Mouse (Mus musculus) Muller cell, postnatal 12 days (primary cell): Measurements from ENCODE around the gene Itprip.

Experiments used
- DNase-seq: peaks from one replicate; pipeline ENCODE4 v3.0.0-alpha.2; 2015; ENCODE audit errors: inconsistent ontology term

Gene Itprip

DNA sequence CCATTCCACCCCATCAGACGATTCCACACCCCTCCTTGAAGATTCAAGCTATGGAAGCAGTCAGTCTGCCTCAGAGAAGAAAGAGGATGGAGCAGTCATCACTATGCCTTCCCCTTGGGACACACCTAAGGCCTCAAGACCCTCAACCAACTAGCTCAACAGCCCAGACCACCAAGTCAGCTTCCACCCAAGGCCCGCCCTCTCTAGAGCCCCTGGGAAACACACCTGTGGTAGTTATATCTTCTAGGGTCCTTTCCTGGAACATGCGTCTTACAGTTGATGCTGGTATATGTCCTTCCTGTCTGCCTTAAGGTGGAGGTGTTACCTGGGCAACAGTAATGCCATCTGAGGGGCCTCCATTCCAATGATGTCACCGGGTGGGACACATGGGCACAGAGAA, 4.9 kb downstream of the Itprip start:
- DNase-seq: no peak

- no peak for DNase-seq
These were observed 5.8 kb downstream of the Itprip start for GRCm38 (mm10) chr19:47913344-47913743.

GRCm38 (mm10) chr19:47910751-47911150, 8.3 kb downstream of the Itprip start:
- no peak for DNase-seq

DNA sequence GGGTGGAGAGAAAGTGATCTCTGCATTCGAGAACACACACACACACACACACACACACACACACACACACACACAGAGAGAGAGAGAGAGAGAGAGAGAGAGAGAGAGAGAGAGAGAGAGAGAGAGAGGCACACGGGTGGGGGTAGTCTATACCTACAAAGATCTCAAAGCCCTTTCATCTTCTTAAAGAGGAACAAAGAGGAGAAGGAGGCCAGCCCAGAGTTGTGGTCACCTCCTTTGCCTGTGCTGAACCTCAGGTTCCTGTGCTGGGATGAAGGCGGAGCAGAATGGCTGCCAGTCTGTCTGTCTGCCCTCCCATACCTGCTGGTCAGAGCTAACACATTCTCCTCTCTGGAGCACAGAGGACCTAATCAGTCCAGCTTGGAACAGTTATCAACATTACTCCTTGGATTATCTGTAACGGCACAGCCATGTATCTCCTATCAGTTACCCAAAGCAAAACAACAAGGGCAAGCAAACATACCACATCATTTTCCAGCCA, 8.9 kb downstream of the Itprip start:
- no peak for DNase-seq

DNA sequence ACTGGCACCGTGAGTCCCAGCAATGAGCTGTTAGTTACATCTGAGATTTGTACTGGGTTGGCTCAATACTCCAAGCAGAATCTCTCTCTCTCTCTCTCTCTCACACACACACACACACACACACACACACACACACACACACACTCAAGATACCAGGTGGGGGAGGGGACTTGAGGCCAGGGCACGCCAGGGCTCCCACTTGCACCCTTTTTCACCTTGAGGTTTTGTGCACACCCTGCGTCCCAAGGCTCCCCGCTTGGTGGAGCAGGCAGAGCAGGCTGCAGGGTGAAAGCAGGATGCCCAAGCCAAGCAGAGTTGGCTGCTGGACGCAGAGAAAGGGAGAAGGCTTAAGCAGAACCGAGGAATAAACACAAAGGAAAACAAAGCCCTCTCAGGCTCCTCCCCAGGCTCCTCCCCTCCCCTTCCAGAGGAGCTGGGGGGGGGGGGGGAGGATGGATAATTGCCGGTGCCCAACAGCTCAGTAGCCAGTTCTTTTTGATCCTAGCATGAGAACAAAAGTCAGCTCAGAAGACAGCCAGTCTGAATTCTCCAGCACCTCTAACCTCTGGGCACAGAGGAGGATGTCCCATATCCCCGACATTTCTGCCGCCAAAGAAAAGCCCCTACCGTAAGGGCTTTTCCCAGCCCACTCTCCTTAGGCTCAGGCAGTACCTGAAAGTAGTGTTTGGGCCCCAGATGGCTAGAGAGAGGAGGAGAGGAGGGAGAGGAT, 9.5 kb downstream of the Itprip start:
- DNase-seq: peak; percentile 79

GRCm38 (mm10) chr19:47908961-47909371, 10.1 kb downstream of the Itprip start:
- no peak for DNase-seq

- DNase-seq: no peak
These were observed 11.5 kb downstream of the Itprip start for GRCm38 (mm10) chr19:47907596-47907995.

- DNase-seq: no peak
These were observed 13.5 kb downstream of the Itprip start for GRCm38 (mm10) chr19:47905603-47906002.

DNA sequence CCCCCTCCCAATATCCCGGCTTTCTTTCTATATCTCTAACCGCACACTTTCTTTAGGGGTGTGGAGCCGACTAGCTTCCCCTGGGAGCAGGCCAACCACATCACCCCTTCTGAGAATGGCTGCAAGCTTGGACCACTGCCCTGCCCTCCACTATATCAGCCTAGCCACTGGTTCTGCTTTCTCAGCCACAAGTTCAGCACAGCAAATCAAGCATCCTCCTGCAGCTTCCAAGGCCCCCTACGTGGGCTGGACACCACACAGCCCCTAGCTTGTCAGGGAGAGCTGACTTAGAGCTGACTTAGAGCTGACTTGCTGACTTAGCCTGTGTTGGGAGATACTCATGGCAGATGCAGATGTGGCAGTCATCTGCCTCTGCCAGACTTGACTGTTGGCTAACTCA, 14.0 kb downstream of the Itprip start:
- DNase-seq: no peak

DNA sequence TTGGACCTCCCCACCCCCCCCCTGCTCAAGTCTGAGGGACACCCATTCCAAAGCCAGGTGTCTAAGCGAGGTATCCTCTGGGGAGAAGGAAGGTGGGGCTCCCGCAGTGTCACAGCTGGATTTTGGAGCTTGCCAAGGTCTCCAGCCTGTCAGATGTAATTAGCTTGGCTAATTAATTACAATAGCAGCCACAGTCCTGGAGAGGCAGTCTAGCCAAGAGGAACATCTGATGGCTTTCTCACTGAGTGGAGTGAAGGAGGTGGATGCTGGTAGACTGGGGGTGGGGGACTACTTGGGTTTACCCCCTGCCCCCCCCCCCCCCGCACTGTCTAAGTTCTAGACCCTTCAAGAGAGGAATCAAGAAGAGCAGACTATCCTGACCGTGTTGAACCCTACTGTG, 15.4 kb downstream of the Itprip start:
- peak; percentile 43 for DNase-seq

DNA sequence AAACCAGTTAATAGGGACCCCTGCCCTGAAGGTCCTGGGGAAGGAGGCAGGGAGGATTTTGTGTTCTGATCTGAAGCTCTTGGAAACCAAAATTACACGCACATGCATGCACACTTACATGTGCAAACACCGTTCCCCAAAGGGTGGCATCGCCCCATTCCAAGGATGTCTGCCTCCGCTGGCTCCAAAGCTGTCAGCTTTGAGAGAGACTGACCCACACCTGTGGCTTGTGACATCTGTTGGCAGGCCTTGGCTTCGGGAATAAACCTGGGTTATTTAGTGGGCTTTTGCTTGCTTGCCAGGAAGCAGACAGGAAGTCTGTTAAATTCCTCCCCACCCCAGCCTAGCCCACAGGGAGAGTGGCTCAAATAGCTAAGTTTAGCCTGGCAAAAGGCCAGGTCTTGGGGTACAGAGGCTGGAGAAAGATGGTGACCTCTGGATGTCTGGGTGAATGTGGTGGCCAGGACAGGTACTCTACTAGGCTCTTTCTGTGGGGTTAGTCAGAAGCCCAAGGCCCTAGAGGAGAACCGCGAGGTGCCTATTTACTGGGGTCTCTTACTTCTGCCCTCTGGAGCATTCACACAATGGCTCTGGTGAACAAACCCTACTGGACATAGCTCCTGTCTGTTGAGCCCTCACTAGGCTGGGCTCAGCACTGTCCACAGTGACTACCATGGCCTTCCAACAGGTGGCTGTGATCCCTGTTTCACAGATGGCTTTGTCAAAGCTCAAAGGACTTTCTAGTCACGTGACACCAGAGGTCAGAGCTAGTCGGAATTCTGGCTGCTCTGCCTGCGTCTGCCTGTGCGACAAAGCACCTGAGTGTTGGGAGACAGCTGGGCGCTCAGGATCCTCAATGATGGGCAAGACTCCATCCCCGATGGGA, 16.5 kb downstream of the Itprip start:
- DNase-seq: peak; percentile 36

GRCm38 (mm10) chr19:47900558-47900957, 18.5 kb downstream of the Itprip start:
- DNase-seq: no peak

DNA sequence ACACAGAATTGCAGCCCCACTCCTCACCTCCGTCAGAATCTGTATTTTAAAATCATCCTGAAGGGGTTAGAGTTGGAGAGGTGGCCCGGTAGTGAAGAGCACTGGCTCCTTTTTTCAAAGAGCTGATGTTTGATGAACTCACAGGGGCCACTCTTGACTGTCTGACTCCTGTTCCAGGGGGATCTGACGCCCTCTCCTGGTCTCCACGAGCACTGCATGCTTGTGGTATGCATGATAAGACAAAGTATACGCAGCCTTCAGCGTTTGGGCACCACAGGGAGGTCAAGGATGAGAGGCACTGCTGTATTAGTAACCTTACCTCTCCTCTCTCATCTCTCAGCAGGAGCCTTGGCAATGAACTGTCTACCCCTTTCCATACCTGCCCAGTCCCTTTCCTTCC, 19.1 kb downstream of the Itprip start:
- no peak for DNase-seq

- no peak for DNase-seq
These were observed 20.5 kb downstream of the Itprip start for GRCm38 (mm10) chr19:47898472-47899079.

DNA sequence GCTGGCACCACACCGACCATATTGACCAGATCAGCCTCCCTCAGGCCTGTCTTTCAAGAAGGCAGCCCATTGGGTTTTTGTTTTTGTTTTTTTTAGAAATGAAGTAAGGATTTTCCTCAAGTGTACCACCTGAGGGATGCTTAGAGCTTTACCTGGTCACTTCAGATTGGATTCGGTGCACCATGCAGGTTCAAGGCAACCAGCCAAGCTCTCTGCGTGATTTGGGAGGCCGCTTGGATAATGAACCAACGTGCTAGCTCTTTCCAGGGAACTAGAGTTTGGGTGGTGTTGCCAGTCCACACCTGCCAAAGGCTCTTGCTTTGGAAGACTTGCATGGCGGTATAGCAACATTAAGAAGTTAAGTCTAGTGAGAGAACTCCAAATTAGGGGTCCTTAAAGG, 26.0 kb downstream of the Itprip start:
- DNase-seq: no peak

DNA sequence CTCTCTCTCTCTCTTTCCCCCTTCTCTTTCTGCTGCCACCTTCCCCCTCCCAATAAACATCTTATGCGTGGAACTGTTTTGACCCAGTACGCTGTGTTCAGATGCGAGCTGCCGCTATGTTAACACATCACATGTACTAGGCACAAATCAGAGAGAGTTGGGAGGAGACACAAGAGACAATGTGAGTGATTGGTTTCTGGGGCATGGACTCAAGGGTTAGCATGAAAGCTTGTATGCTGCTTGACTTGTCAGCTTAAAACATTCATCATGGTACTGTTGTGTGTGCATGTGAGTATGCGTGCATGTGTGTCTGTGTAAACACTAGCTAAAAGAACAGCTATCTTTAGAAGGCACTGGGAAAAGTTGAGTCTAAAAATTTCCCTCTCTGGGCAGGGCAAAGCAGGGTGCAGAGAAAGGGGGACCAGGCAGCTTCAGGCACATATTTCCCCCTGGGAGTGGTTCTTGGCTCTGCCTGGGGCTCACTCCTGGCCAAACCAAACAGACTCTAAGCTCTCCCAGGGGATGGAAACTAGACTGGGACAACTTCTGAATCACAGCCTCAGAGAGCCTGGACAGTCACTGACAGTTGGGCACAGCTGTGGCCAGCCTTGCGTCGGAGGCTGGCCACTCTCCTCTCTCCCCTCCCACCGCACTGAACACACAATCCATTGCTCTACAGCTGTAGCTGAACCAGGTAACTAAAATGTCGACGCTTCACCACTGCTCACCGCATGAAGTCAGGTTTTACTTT, 27.4 kb downstream of the Itprip start:
- peak; percentile 61 for DNase-seq

- DNase-seq: peak; percentile 89
These were observed 28.5 kb downstream of the Itprip start for GRCm38 (mm10) chr19:47890489-47891130.

DNA sequence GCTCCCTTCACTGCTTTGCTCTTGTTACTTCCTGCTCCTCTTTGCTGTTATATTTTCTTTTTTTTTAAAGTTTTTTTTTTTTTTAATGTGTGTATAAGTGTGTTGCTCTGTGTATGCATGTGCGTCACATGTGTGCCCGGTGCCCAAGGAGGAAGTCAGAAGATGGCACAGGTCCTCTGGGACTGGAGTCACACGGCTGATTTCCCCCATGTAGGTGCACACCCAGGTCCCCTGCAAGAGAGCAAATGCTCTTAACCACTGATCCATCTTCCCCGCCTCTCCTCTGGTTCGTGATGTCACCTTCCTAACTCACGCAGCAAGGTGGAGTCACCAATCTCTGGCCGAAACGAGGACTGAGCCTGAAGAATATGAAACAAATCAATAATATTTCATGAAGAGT, 31.1 kb downstream of the Itprip start:
- no peak for DNase-seq

DNA sequence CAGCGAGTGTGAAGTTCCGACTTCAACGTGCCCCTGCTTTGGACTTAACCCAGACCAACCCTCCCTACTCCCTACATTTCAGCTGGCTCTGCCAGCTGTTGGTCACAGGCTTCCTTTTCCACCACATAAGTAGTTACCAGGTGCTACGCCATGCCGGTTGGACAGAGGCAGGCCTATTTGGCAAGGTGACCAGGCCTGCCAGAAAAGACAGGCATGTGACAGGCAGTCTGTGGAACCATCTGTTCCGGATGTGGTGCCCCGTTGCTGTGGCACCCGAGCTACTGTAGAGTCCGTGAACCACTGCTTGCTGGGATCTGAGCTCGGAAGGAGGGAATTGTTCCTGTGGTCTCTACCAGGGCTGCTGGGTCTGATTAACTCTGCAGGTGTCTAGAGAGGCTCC, 31.7 kb downstream of the Itprip start:
- no peak for DNase-seq

DNA sequence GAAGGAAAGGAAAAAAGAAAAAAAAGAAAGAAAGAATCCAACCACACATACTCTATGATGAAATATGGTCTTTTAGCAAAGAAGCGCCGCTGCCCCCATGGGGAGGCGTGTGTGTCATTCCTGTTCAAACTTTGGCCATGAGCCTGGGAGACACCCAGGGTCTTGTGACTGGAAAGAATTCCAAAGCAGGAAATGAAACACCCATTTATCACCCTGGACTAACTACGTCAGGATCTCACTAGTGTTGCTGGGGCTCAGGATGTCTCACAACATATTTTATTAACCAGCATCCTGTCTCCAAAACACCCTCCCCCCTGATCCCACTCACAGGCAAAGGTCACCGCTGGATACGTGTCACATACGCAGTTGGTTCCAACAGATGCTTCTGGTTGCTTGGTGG, 32.5 kb downstream of the Itprip start:
- DNase-seq: peak; percentile 50

DNA sequence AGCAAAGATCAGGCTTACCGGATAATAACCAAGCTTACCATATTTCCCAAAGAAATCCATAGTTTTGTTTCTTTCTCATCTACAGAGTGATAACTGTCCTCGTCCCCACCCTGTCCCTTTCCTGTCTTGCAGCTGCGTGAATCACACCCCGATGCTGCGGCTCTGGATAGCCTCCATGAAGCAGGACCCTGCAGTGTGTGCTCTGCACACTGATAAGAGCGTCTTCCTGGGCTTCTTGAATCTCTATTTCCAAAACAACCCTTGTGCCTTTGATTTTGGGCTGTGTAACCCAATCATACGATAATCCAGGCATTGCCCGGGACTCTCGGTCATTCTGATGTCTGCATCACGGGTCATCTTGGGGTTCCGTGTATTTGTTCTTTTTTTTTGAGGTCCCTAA, 33.2 kb downstream of the Itprip start:
- no peak for DNase-seq
